Mouse (Mus musculus) midbrain, embryonic 11.5 days (tissue): ENCODE results near the gene Nrxn2. TPM values are rescaled to one million over a fixed set of nuclear protein-coding genes. Genes with fewer than 3 reads are reported as not detected.
A peak's percentile ranks its signal among the peaks of the same experiment; 100 is the strongest.

Source experiments
- ATAC-seq: fragments of 200-750 bp; cut with Nextera tagmentation; 2 replicates; pipeline ENCODE4 v1.8.0; 2017; ENCODE audit warnings: moderate TSS enrichment, moderate library complexity; ENCODE audit not compliant: low FRiP score
- DNase-seq: peaks from one replicate; pipeline ENCODE4 v3.0.0; 2015; ENCODE audit warnings: low spot score; ENCODE audit errors: missing footprints
- H3K27ac ChIP-seq: fragments of 300-500 bp; sonication (generic); 2 replicates; pipeline ENCODE4 v1.5.1; 2014; ENCODE audit warnings: low read depth, low read length
- H3K27me3 ChIP-seq: fragments of 300-500 bp; sonication (generic); 2 replicates; pipeline ENCODE4 v1.6.1; 2014; ENCODE audit warnings: mild to moderate bottlenecking, low read length, moderate library complexity, mixed read lengths; ENCODE audit not compliant: control insufficient read depth, insufficient read depth
- H3K36me3 ChIP-seq: fragments of 300-500 bp; sonication (generic); 2 replicates; pipeline ENCODE4 v1.6.1; 2014; ENCODE audit warnings: mild to moderate bottlenecking, low read length, moderate library complexity, mixed read lengths; ENCODE audit not compliant: control insufficient read depth, insufficient read depth
- H3K4me1 ChIP-seq: fragments of 300-500 bp; sonication (generic); 2 replicates; pipeline ENCODE4 v1.6.1; 2014; ENCODE audit warnings: low read length; ENCODE audit not compliant: control insufficient read depth, insufficient read depth
- H3K4me2 ChIP-seq: fragments of 300-500 bp; sonication (generic); 2 replicates; pipeline ENCODE4 v1.6.1; 2014; ENCODE audit warnings: mild to moderate bottlenecking, moderate library complexity
- H3K4me3 ChIP-seq: fragments of 300-500 bp; sonication (generic); 2 replicates; pipeline ENCODE4 v1.5.1; 2014; ENCODE audit warnings: low read depth, low read length
- H3K9ac ChIP-seq: fragments of 300-500 bp; sonication (generic); 2 replicates; pipeline ENCODE4 v1.6.1; 2014; ENCODE audit warnings: low read length
- H3K9me3 ChIP-seq: fragments of 300-500 bp; sonication (generic); 2 replicates; pipeline ENCODE4 v1.6.1; 2016; ENCODE audit warnings: low read length; ENCODE audit not compliant: control insufficient read depth
- WGBS: fragments of 180-500 bp; shearing (Covaris S2); extraction: QIAGEN DNeasy Blood & Tissue Kit; methylation state at CpG from one replicate; pipeline ENCODE4 v1.1.7; 2014; 5-methylcytosine and 5-hydroxymethylcytosine counted together
- polyA plus RNA-seq: library from polyadenylated mRNA; unstranded; fragments of >200 nt; fragmentation: Nextera tagmentation; extraction: Ambion mirVana; gene quantifications from 2 replicates; pipeline ENCODE4 v1.2.1, GENCODE M21; 2014

The Nrxn2 gene
- 9.2 and 9.5 TPM in 2 replicates for polyA plus RNA-seq

- Histone ChIP-seq H3K27me3 (peaks cover 17% of the 10 kb centered on the region), H3K9ac (peak within 1 kb of the TSS; percentile 73), H3K36me3 (no peaks in the 10 kb centered on the region), H3K27ac (peak within 1 kb of the TSS; percentile 60; the same call in 1 of the 2 replicates), H3K4me3 (peak within 1 kb of the TSS; percentile 51), H3K4me2 (peak within 1 kb of the TSS; percentile 84), H3K9me3 (no peaks in the 10 kb centered on the region), H3K4me1 (peaks cover 47% of the 10 kb centered on the region)
- peak; percentile 90 for ATAC-seq
- under 1% methylated on average over 41 of the region's 46 CpGs for WGBS
- DNase-seq = peak; percentile 100
Observed at GRCm38 (mm10) chr19:6418233-6418879, at the start of gene Nrxn2. Nrxn2 (plus strand) TSS chr19:6418731.

- DNase-seq (no peak), ATAC-seq (no peak)
- Histone ChIP-seq H3K9me3 (no peaks in the 10 kb centered on the region), H3K4me2 (no peak overlapping the region), H3K27ac (no peak overlapping the region), H3K4me3 (no peak overlapping the region), H3K27me3 (no peaks in the 10 kb centered on the region), H3K36me3 (peaks cover 70% of the 10 kb centered on the region), H3K9ac (no peak overlapping the region), H3K4me1 (peaks cover 3% of the 10 kb centered on the region)
- 87% methylated on average over 2 of the region's 2 CpGs for WGBS
Observed at GRCm38 (mm10) chr19:6370175-6370574, 48.4 kb upstream of the Nrxn2 start.

GRCm38 (mm10) chr19:6372433-6372832, 46.1 kb upstream of the Nrxn2 start:
- H3K4me3 ChIP-seq = no peak overlapping the region
- H3K9me3 ChIP-seq = no peaks in the 10 kb centered on the region
- H3K4me2 ChIP-seq = no peak overlapping the region
- peaks cover 76% of the 10 kb centered on the region for H3K36me3 ChIP-seq
- 94% methylated on average over 3 of the region's 3 CpGs for WGBS
- no peaks in the 10 kb centered on the region for H3K27me3 ChIP-seq
- no peak for ATAC-seq
- H3K27ac ChIP-seq = no peak overlapping the region
- no peak for DNase-seq
- H3K9ac ChIP-seq = no peak overlapping the region
- peaks cover 3% of the 10 kb centered on the region; the same call in 1 of the 2 replicates for H3K4me1 ChIP-seq

- peak; percentile 13; the same call in 1 of the 2 replicates for ATAC-seq
- H3K27me3 ChIP-seq = no peaks in the 10 kb centered on the region
Observed at GRCm38 (mm10) chr19:6373539-6374400, 44.8 kb upstream of the Nrxn2 start.

GRCm38 (mm10) chr19:6374571-6374970, 44.0 kb upstream of the Nrxn2 start:
- Histone ChIP-seq H3K9me3 (no peaks in the 10 kb centered on the region), H3K4me3 (no peak overlapping the region), H3K9ac (no peak overlapping the region), H3K4me2 (no peak overlapping the region), H3K27ac (no peak overlapping the region), H3K4me1 (peaks cover 5% of the 10 kb centered on the region; the same call in 1 of the 2 replicates), H3K36me3 (peaks cover 69% of the 10 kb centered on the region), H3K27me3 (no peaks in the 10 kb centered on the region)
- 98% methylated on average over 10 of the region's 10 CpGs for WGBS
- DNase-seq (no peak), ATAC-seq (no peak)

More at GRCm38 (mm10) chr19:6373539-6374400, 44.8 kb upstream of the Nrxn2 start:
- Histone ChIP-seq H3K4me3 (no peak overlapping the region), H3K27ac (no peak overlapping the region), H3K9ac (no peak overlapping the region), H3K4me2 (no peak overlapping the region), H3K4me1 (peaks cover 5% of the 10 kb centered on the region; the same call in 1 of the 2 replicates), H3K9me3 (no peaks in the 10 kb centered on the region), H3K36me3 (peaks cover 71% of the 10 kb centered on the region)
- DNase-seq = peak; percentile 98
- WGBS = 70% methylated on average over 12 of the region's 12 CpGs

- no peaks in the 10 kb centered on the region for H3K9me3 ChIP-seq
- H3K4me2 ChIP-seq = no peak overlapping the region
- 93% methylated on average over 38 of the region's 42 CpGs for WGBS
- DNase-seq = no peak
- peaks cover 65% of the 10 kb centered on the region for H3K36me3 ChIP-seq
- no peak for ATAC-seq
- H3K27me3 ChIP-seq = no peaks in the 10 kb centered on the region
- peaks cover 5% of the 10 kb centered on the region; the same call in 1 of the 2 replicates for H3K4me1 ChIP-seq
- no peak overlapping the region for H3K4me3 ChIP-seq
- H3K9ac ChIP-seq = no peak overlapping the region
- H3K27ac ChIP-seq = no peak overlapping the region
Observed at GRCm38 (mm10) chr19:6375423-6376254, 42.9 kb upstream of the Nrxn2 start.

- H3K4me2 ChIP-seq = no peak overlapping the region
- no peak overlapping the region for H3K9ac ChIP-seq
- no peak overlapping the region for H3K4me3 ChIP-seq
- peaks cover 61% of the 10 kb centered on the region for H3K36me3 ChIP-seq
- H3K9me3 ChIP-seq = no peaks in the 10 kb centered on the region
- ATAC-seq (no peak), DNase-seq (peak; percentile 92)
- peaks cover 5% of the 10 kb centered on the region; the same call in 1 of the 2 replicates for H3K4me1 ChIP-seq
- WGBS = 71% methylated on average over 14 of the region's 14 CpGs
- no peak overlapping the region for H3K27ac ChIP-seq
- no peaks in the 10 kb centered on the region for H3K27me3 ChIP-seq
Observed at GRCm38 (mm10) chr19:6376255-6376564, 42.3 kb upstream of the Nrxn2 start.

- WGBS = 82% methylated on average over 2 of the region's 2 CpGs
- Histone ChIP-seq H3K27ac (no peak overlapping the region), H3K4me3 (no peak overlapping the region), H3K27me3 (no peaks in the 10 kb centered on the region), H3K4me2 (no peak overlapping the region), H3K9me3 (no peaks in the 10 kb centered on the region), H3K36me3 (peaks cover 57% of the 10 kb centered on the region), H3K4me1 (peaks cover 5% of the 10 kb centered on the region; the same call in 1 of the 2 replicates), H3K9ac (no peak overlapping the region)
- ATAC-seq = no peak
- DNase-seq = no peak
Observed at GRCm38 (mm10) chr19:6376643-6377042, 41.9 kb upstream of the Nrxn2 start.
